In genomic region chr4:148906806-148907205, GRCm38 (mm10) we compare ENCODE assay signal across 21 mouse cellular contexts.
DNase-seq lines count a peak whose midpoint lies in the region; ATAC-seq and TF ChIP-seq lines count a peak whose summit lies in the region.
"Had no signal": no experiment of that assay in that cellular context is flagged by ENCODE, and none has a peak within 500 bp of the region (broad histone marks: within the 10 kb centered on the region; RNA-seq: fewer than 3 reads in every experiment).

No protein-coding gene starts in this region.

- peaks cover 7% of the 10 kb centered on the region; the same call in 1 of the 2 replicates for H3K79me2 ChIP-seq in heart, adult 2 months (replicated peaks; ENCODE audit: control insufficient read depth, insufficient read depth, low read length)

- no peak for ATAC-seq in heart, postnatal 0 days (ENCODE audit: insufficient read depth, low read depth)
- ATAC-seq in kidney, embryonic 16.5 days (ENCODE audit: low FRiP score, low TSS enrichment): no peak
- ATAC-seq: activated CD4-positive, CD25-positive, alpha-beta regulatory T cell, adult 4 months; forebrain, postnatal 0 days; intestine, embryonic 15.5 days; midbrain, embryonic 13.5 days; Patski had no signal

- no peaks in the 10 kb centered on the region; the same call in 1 of the 2 replicates for H3K36me3 ChIP-seq in heart, postnatal 0 days (replicated peaks; ENCODE audit: control insufficient read depth, insufficient read depth, low read length)
- peaks cover 5% of the 10 kb centered on the region; the same call in 1 of the 2 replicates for H3K36me3 ChIP-seq in heart, adult 2 months (ENCODE audit: control insufficient read depth, insufficient read depth, low read length)
- H3K36me3 ChIP-seq in kidney, embryonic 16.5 days (ENCODE audit: insufficient read depth, low read length): no peaks in the 10 kb centered on the region
- H3K36me3 ChIP-seq: intestine, embryonic 15.5 days; limb, embryonic 13.5 days; liver, embryonic 15.5 days; midbrain, embryonic 13.5 days had no signal

- peaks cover 67% of the 10 kb centered on the region for H3K4me1 ChIP-seq in heart, postnatal 0 days (ENCODE audit: control insufficient read depth, insufficient read depth)
- H3K4me1 ChIP-seq in heart, adult 2 months (ENCODE audit: control insufficient read depth, insufficient read depth, low read length): peaks cover 26% of the 10 kb centered on the region
- H3K4me1 ChIP-seq in kidney, embryonic 16.5 days (ENCODE audit: insufficient read depth, low read length): peaks cover 72% of the 10 kb centered on the region

- 58% methylated on average over 10 of the region's 10 CpGs for WGBS in heart, postnatal 0 days
- 74% methylated on average over 10 of the region's 10 CpGs for WGBS in heart, adult 2 months
- 87% methylated on average over 10 of the region's 10 CpGs for WGBS in kidney, embryonic 16.5 days

- no peak for TF ChIP-seq POLR2A in heart, adult 2 months (IDR thresholded peaks at IDR 0.05; ENCODE audit: insufficient read depth, low read depth, low read length)

- H3K27ac ChIP-seq in heart, postnatal 0 days (ENCODE audit: low read depth): peak overlapping the region; percentile 86; the same call in 1 of the 2 replicates
- H3K27ac ChIP-seq in heart, adult 2 months: no peak overlapping the region
- H3K27ac ChIP-seq in kidney, embryonic 16.5 days (ENCODE audit: low read length): peak overlapping the region; percentile 95
- H3K27ac ChIP-seq: gastrocnemius, adult 2 months; hindbrain, embryonic 14.5 days; limb, embryonic 13.5 days; liver, embryonic 15.5 days; midbrain, embryonic 13.5 days had no signal

- H3K27me3 ChIP-seq in heart, postnatal 0 days (ENCODE audit: control insufficient read depth, insufficient read depth, low read length): no peaks in the 10 kb centered on the region
- no peaks in the 10 kb centered on the region for H3K27me3 ChIP-seq in heart, adult 2 months (ENCODE audit: control insufficient read depth, insufficient read depth, low read length)
- H3K27me3 ChIP-seq in kidney, embryonic 16.5 days (ENCODE audit: insufficient read depth, low read length): peaks cover 7% of the 10 kb centered on the region; the same call in 1 of the 2 replicates
- H3K27me3 ChIP-seq: Patski had no signal

- intact Hi-C loops in heart, adult 2 months (cut with DNase I): loop anchor here (5.0 kb wide), 1 partner anchor 160 kb away; no protein-coding TSS in a partner anchor

- no peak for DNase-seq in heart, postnatal 0 days (ENCODE audit: low spot score)
- DNase-seq in heart, adult 2 months: no peak
- peak; percentile 53 for DNase-seq in kidney, adult 9 months
- DNase-seq in lung, postnatal 36 days: peak; percentile 73
- no peak for DNase-seq in layer of hippocampus, postnatal 36 days
- DNase-seq in adrenal gland, postnatal 10 days: no peak
- DNase-seq: adrenal gland, postnatal 25 days; cerebellum, adult 2 months; forebrain, postnatal 0 days; gastrocnemius, adult 2 months; heart, adult 11 months; right cerebral cortex, adult 18-20 months had no signal

- H3K9me3 ChIP-seq in heart, postnatal 0 days (replicated peaks; ENCODE audit: control insufficient read depth, low read length): no peaks in the 10 kb centered on the region
- H3K9me3 ChIP-seq in kidney, embryonic 16.5 days (ENCODE audit: low read length): no peaks in the 10 kb centered on the region
- H3K9me3 ChIP-seq: intestine, embryonic 15.5 days; limb, embryonic 13.5 days; liver, embryonic 15.5 days; midbrain, embryonic 13.5 days had no signal

- no peak for TF ChIP-seq CTCF in heart, postnatal 0 days (IDR thresholded peaks at IDR 0.05; ENCODE audit: low read depth)
- no peak for TF ChIP-seq CTCF in heart, adult 2 months (IDR thresholded peaks at IDR 0.05)

- H3K4me3 ChIP-seq in heart, postnatal 0 days (ENCODE audit: low read depth, low read length): no peak overlapping the region
- no peak overlapping the region for H3K4me3 ChIP-seq in heart, adult 2 months
- H3K4me3 ChIP-seq in kidney, embryonic 16.5 days (ENCODE audit: low read length): no peak overlapping the region
- H3K4me3 ChIP-seq: gastrocnemius, adult 2 months; intestine, embryonic 15.5 days; limb, embryonic 13.5 days; liver, embryonic 15.5 days; midbrain, embryonic 13.5 days; myocyte had no signal

- no peak for TF ChIP-seq EP300 in heart, postnatal 0 days (IDR thresholded peaks at IDR 0.05; ENCODE audit: low read depth)
- TF ChIP-seq EP300 in heart, adult 2 months (IDR thresholded peaks at IDR 0.05; ENCODE audit: insufficient read depth, low read depth, low read length): no peak

- H3K4me2 ChIP-seq in heart, postnatal 0 days (ENCODE audit: low read depth, low read length): no peak overlapping the region
- no peak overlapping the region for H3K4me2 ChIP-seq in kidney, embryonic 16.5 days (replicated peaks; ENCODE audit: low read depth, low read length)
- H3K4me2 ChIP-seq: hindbrain, embryonic 14.5 days; intestine, embryonic 15.5 days; limb, embryonic 13.5 days; liver, embryonic 15.5 days; midbrain, embryonic 13.5 days had no signal

- no peak overlapping the region for H3K9ac ChIP-seq in heart, postnatal 0 days (replicated peaks; ENCODE audit: low read depth, low read length)
- no peak overlapping the region for H3K9ac ChIP-seq in heart, adult 2 months (ENCODE audit: low read depth, low read length)
- H3K9ac ChIP-seq in kidney, embryonic 16.5 days (replicated peaks; ENCODE audit: low read length): no peak overlapping the region
- H3K9ac ChIP-seq: forebrain, postnatal 0 days; hindbrain, embryonic 14.5 days; intestine, embryonic 15.5 days; limb, embryonic 13.5 days; liver, embryonic 15.5 days; midbrain, embryonic 13.5 days had no signal

Comparison
In these comparisons a context has a peak if more than half of its experiments do, and no peak if none do; other contexts are left out.
1. DNase-seq: peak in kidney, adult 9 months (single experiment) and lung, postnatal 36 days (single experiment); none in heart, postnatal 0 days (single experiment), heart, adult 2 months (0 of 2), layer of hippocampus, postnatal 36 days (0 of 2) and adrenal gland, postnatal 10 days (single experiment).